ENCODE assay signal across 16 mouse cellular contexts in genomic region chr10:93680680-93681377, GRCm38 (mm10). TPM values are rescaled to one million over a fixed set of nuclear protein-coding genes. Genes with fewer than 3 reads are reported as not detected.
DNase-seq lines count a peak whose midpoint lies in the region; ATAC-seq and TF ChIP-seq lines count a peak whose summit lies in the region.
"Had no signal": no experiment of that assay in that cellular context is flagged by ENCODE, and none has a peak within 500 bp of the region (broad histone marks: within the 10 kb centered on the region; RNA-seq: fewer than 3 reads in every experiment).

No protein-coding gene starts in this region.

- no peaks in the 10 kb centered on the region for H3K36me3 ChIP-seq in midbrain, embryonic 11.5 days (ENCODE audit: control insufficient read depth, insufficient read depth, low read length)
- peaks cover 13% of the 10 kb centered on the region; the same call in 1 of the 2 replicates for H3K36me3 ChIP-seq in midbrain, embryonic 14.5 days (ENCODE audit: control insufficient read depth, insufficient read depth, low read length)
- H3K36me3 ChIP-seq in forebrain, embryonic 10.5 days (replicated peaks), result peaks cover 25% of the 10 kb centered on the region

- no peak overlapping the region for H3K9ac ChIP-seq in midbrain, embryonic 11.5 days (ENCODE audit: low read length)
- H3K9ac ChIP-seq in midbrain, embryonic 14.5 days (replicated peaks; ENCODE audit: low read length), result no peak overlapping the region
- H3K9ac ChIP-seq: hindbrain, embryonic 13.5 days; limb, embryonic 15.5 days; neural tube, embryonic 13.5 days had no signal

- no peak overlapping the region for H3K4me2 ChIP-seq in midbrain, embryonic 11.5 days
- no peak overlapping the region for H3K4me2 ChIP-seq in midbrain, embryonic 14.5 days (ENCODE audit: low read length)
- H3K4me2 ChIP-seq: hindbrain, embryonic 13.5 days; limb, embryonic 15.5 days; neural tube, embryonic 13.5 days had no signal

- H3K4me3 ChIP-seq in cerebellum, adult 2 months (replicated peaks; ENCODE audit: insufficient read depth, low read depth, low read length), result no peak overlapping the region
- H3K4me3 ChIP-seq in midbrain, embryonic 11.5 days (ENCODE audit: low read depth, low read length), result no peak overlapping the region
- no peak overlapping the region for H3K4me3 ChIP-seq in midbrain, embryonic 14.5 days (replicated peaks; ENCODE audit: low read depth, low read length)
- H3K4me3 ChIP-seq in forebrain, embryonic 10.5 days, result no peak overlapping the region
- H3K4me3 ChIP-seq: hindbrain, embryonic 13.5 days; limb, embryonic 15.5 days; neural tube, embryonic 13.5 days had no signal

- ATAC-seq in midbrain, embryonic 11.5 days (ENCODE audit: low FRiP score), result peak; percentile 62; the same call in 1 of the 2 replicates
- ATAC-seq in midbrain, embryonic 14.5 days (ENCODE audit: low FRiP score, low TSS enrichment), result no peak; the same call in 1 of the 2 replicates
- ATAC-seq in megakaryocyte progenitor cell, adult 5-6 weeks (replicated peaks; ENCODE audit: poor library complexity), result peak; percentile 42

- TF ChIP-seq POLR2A in cerebellum, adult 2 months (IDR thresholded peaks at IDR 0.05; ENCODE audit: borderline replicate concordance, insufficient read depth, low read length), result no peak

- TF ChIP-seq CTCF in cerebellum, adult 2 months (IDR thresholded peaks at IDR 0.05; ENCODE audit: borderline replicate concordance, insufficient read depth, low read depth, low read length), result no peak

- no peaks in the 10 kb centered on the region for H3K9me3 ChIP-seq in midbrain, embryonic 11.5 days (ENCODE audit: control insufficient read depth, low read length)
- no peaks in the 10 kb centered on the region for H3K9me3 ChIP-seq in midbrain, embryonic 14.5 days (ENCODE audit: control insufficient read depth, low read length)
- no peaks in the 10 kb centered on the region for H3K9me3 ChIP-seq in forebrain, embryonic 10.5 days
- H3K9me3 ChIP-seq: hindbrain, embryonic 13.5 days; limb, embryonic 15.5 days; neural tube, embryonic 13.5 days had no signal

- H3K4me1 ChIP-seq in cerebellum, adult 2 months (ENCODE audit: control insufficient read depth, insufficient read depth, low read length), result peaks cover 26% of the 10 kb centered on the region; the same call in 1 of the 2 replicates
- H3K4me1 ChIP-seq in midbrain, embryonic 11.5 days (ENCODE audit: control insufficient read depth, insufficient read depth, low read length), result peaks cover 11% of the 10 kb centered on the region; the same call in 1 of the 2 replicates
- peaks cover 10% of the 10 kb centered on the region for H3K4me1 ChIP-seq in midbrain, embryonic 14.5 days (ENCODE audit: control insufficient read depth, insufficient read depth, low read length)
- H3K4me1 ChIP-seq in forebrain, embryonic 10.5 days, result peaks cover 31% of the 10 kb centered on the region

- DNase-seq in cerebellum, adult 2 months, result peak in 1 of 2 experiments; percentile 71
- DNase-seq in cerebellum, postnatal 10 days, result no peak
- no peak for DNase-seq in midbrain, embryonic 11.5 days (ENCODE audit: low spot score, missing footprints)
- no peak for DNase-seq in midbrain, embryonic 14.5 days
- DNase-seq in forebrain, embryonic 10.5 days (ENCODE audit: extremely low spot score, low spot score), result no peak
- no peak for DNase-seq in retina, embryonic 14.5 days (ENCODE audit: low spot score)
- DNase-seq in MN1 (ENCODE audit: low spot score), result no peak
- DNase-seq: adrenal gland, postnatal 10 days; cerebellum, adult 11 months; gastrocnemius, postnatal 25 days; kidney, adult 18-20 months; kidney, postnatal 4 days had no signal

- H3K27me3 ChIP-seq in cerebellum, adult 2 months (ENCODE audit: control insufficient read depth, insufficient read depth, low read length), result no peaks in the 10 kb centered on the region
- H3K27me3 ChIP-seq in midbrain, embryonic 11.5 days (ENCODE audit: control insufficient read depth, insufficient read depth, low read length), result no peaks in the 10 kb centered on the region
- no peaks in the 10 kb centered on the region for H3K27me3 ChIP-seq in midbrain, embryonic 14.5 days (ENCODE audit: control insufficient read depth, insufficient read depth, low read length)
- H3K27me3 ChIP-seq in forebrain, embryonic 10.5 days (ENCODE audit: poor library complexity, severe bottlenecking), result no peaks in the 10 kb centered on the region
- H3K27me3 ChIP-seq: hindbrain, embryonic 13.5 days; limb, embryonic 15.5 days; neural tube, embryonic 13.5 days had no signal

- 45% methylated on average over 6 of the region's 6 CpGs for WGBS in cerebellum, adult 2 months
- WGBS in midbrain, embryonic 11.5 days, result 66% methylated on average over 6 of the region's 6 CpGs
- WGBS in midbrain, embryonic 14.5 days, result 43% methylated on average over 6 of the region's 6 CpGs
- 81% methylated on average over 6 of the region's 6 CpGs for WGBS in forebrain, embryonic 10.5 days

- H3K27ac ChIP-seq in cerebellum, adult 2 months (ENCODE audit: insufficient read depth, low read length), result peak overlapping the region; percentile 66
- no peak overlapping the region for H3K27ac ChIP-seq in midbrain, embryonic 11.5 days (ENCODE audit: low read depth, low read length)
- H3K27ac ChIP-seq in midbrain, embryonic 14.5 days (replicated peaks; ENCODE audit: low read depth, low read length), result no peak overlapping the region
- peak overlapping the region; percentile 30; the same call in 1 of the 2 replicates for H3K27ac ChIP-seq in forebrain, embryonic 10.5 days
- H3K27ac ChIP-seq: hindbrain, embryonic 13.5 days; limb, embryonic 15.5 days; neural tube, embryonic 13.5 days had no signal

RNA-seq across cellular contexts. Expression of gene Ntn4, which starts 40.3 kb away (rescaled TPM):
- polyA plus RNA-seq in cerebellum, adult 2 months (2012; rRNA removed), result 14.6 and 17.3 TPM in 2 replicates
- polyA plus RNA-seq in midbrain, embryonic 11.5 days (2014; fragmentation: Nextera tagmentation; extraction: Ambion mirVana), result 1.8 and 2.6 TPM in 2 replicates
- 0.86 and 2.0 TPM in 2 replicates for polyA plus RNA-seq in midbrain, embryonic 14.5 days (2014; fragmentation: Nextera tagmentation; extraction: Ambion mirVana)
- polyA plus RNA-seq in forebrain, embryonic 10.5 days (2016; fragmentation: Nextera tagmentation; extraction: Ambion mirVana), result 0.84 and 1.1 TPM in 2 replicates
- total RNA-seq in megakaryocyte progenitor cell, adult 5-6 weeks (2015), result 1.2 TPM in 2 replicates
- 0.74 and 1.1 TPM in 2 replicates for total RNA-seq in megakaryocyte progenitor cell, adult 5-6 weeks (2017)

Comparison
In these comparisons a context has a peak if more than half of its experiments do, and no peak if none do; other contexts are left out.
1. H3K27ac ChIP-seq: peak in cerebellum, adult 2 months (single experiment) and forebrain, embryonic 10.5 days (single experiment); none in midbrain, embryonic 11.5 days (single experiment) and midbrain, embryonic 14.5 days (single experiment).